ENCODE assay signal across 11 mouse cellular contexts in the genomic region with DNA sequence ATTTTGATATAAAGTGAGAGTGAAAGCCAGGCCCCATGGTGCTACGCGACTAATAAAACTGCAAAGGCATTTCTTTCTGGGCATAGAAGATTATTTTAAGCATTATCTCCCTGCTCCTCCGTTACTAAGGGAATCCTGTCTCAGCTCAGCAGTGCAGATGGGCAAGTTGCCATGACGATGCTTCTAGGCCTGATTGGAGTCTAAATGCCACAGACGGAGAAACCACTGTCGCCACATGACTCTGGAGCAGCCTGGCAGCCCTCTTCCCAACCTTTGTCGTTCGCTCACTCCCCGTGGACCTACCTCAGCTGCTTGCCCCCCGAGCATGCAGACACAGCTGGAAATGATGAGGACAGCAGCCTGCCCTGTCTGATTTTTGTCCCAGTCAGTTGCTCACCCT. TPM values are rescaled to one million over a fixed set of nuclear protein-coding genes. Genes with fewer than 3 reads are reported as not detected.
A peak's percentile ranks its signal among the peaks of the same experiment; 100 is the strongest.
DNase-seq lines count a peak whose midpoint lies in the region; ATAC-seq lines count a peak whose summit lies in the region.
"Had no signal": no experiment of that assay in that cellular context is flagged by ENCODE, and none has a peak within 500 bp of the region (broad histone marks: within the 10 kb centered on the region; RNA-seq: fewer than 3 reads in every experiment).

No protein-coding gene starts in this region.

- no peaks in the 10 kb centered on the region for H3K27me3 ChIP-seq in hindbrain, embryonic 14.5 days (ENCODE audit: control insufficient read depth, insufficient read depth, low read length)
- H3K27me3 ChIP-seq: lung, embryonic 15.5 days had no signal

- DNase-seq in cerebellum, postnatal 25 days, result peak; percentile 21 to 64
- no peak for DNase-seq in cerebellum, adult 11 months
- peak; percentile 59 for DNase-seq in hindbrain, embryonic 14.5 days (ENCODE audit: low spot score)
- peak; percentile 82 for DNase-seq in left cerebral cortex, postnatal 10 days (ENCODE audit: extremely low spot score in 1 of 2, low spot score in 2 of 2)
- peak; percentile 77 to 79 for DNase-seq in right cerebral cortex, adult 2 months (ENCODE audit: low spot score in 2 of 2)
- DNase-seq in spleen, postnatal 14 days (ENCODE audit: low spot score in 2 of 2), result no peak
- DNase-seq: heart, adult 2 months; kidney, adult 8-10 months had no signal

- no peak overlapping the region for H3K4me2 ChIP-seq in hindbrain, embryonic 14.5 days (replicated peaks)
- H3K4me2 ChIP-seq: lung, embryonic 15.5 days had no signal

- intact Hi-C loops in left cerebral cortex, postnatal 10 days (cut with DNase I), result no loop called here

- peak overlapping the region; percentile 79 for H3K27ac ChIP-seq in hindbrain, embryonic 14.5 days
- H3K27ac ChIP-seq: heart, adult 2 months; lung, embryonic 15.5 days had no signal

- no peaks in the 10 kb centered on the region for H3K9me3 ChIP-seq in hindbrain, embryonic 14.5 days (ENCODE audit: control insufficient read depth, low read length)
- H3K9me3 ChIP-seq: lung, embryonic 15.5 days had no signal

- no peak overlapping the region for H3K4me3 ChIP-seq in hindbrain, embryonic 14.5 days (replicated peaks; ENCODE audit: low read length)
- H3K4me3 ChIP-seq: heart, adult 2 months; lung, embryonic 15.5 days had no signal

- H3K4me1 ChIP-seq in hindbrain, embryonic 14.5 days (replicated peaks; ENCODE audit: control insufficient read depth, insufficient read depth, low read length), result peaks cover 16% of the 10 kb centered on the region
- H3K4me1 ChIP-seq: lung, embryonic 15.5 days had no signal

- WGBS in hindbrain, embryonic 14.5 days, result 22% methylated on average over 10 of the region's 10 CpGs

- H3K36me3 ChIP-seq in hindbrain, embryonic 14.5 days (replicated peaks; ENCODE audit: control insufficient read depth, insufficient read depth), result no peaks in the 10 kb centered on the region
- H3K36me3 ChIP-seq: lung, embryonic 15.5 days had no signal

- peak; percentile 57; the same call in 1 of the 2 replicates for ATAC-seq in hindbrain, embryonic 14.5 days (ENCODE audit: low FRiP score)
- ATAC-seq in megakaryocyte-erythroid progenitor cell, adult 5-6 weeks (replicated peaks; ENCODE audit: low FRiP score, low TSS enrichment, poor library complexity, severe bottlenecking), result no peak
- ATAC-seq in erythroid progenitor cell, adult 5-6 weeks (replicated peaks; ENCODE audit: low FRiP score, poor library complexity, severe bottlenecking), result no peak

- no peak overlapping the region for H3K9ac ChIP-seq in hindbrain, embryonic 14.5 days
- H3K9ac ChIP-seq: lung, embryonic 15.5 days had no signal

RNA-seq across cellular contexts. Expression of a gene that starts 4.7 kb away (rescaled TPM):
- 91.2 and 96.4 TPM in 2 replicates for polyA plus RNA-seq in hindbrain, embryonic 14.5 days (2014; fragmentation: Nextera tagmentation; extraction: Ambion mirVana)
- 10 to 100 TPM; 81.6 to 83.4 TPM for total RNA-seq in left cerebral cortex, postnatal 10 days (2021)
- total RNA-seq in megakaryocyte-erythroid progenitor cell, adult 5-6 weeks (2014; fragmentation: Nextera tagmentation), result 88.2 and 102 TPM in 2 replicates
- total RNA-seq in megakaryocyte-erythroid progenitor cell, adult 5-6 weeks (2017), result 156 and 228 TPM in 2 replicates
- total RNA-seq in erythroid progenitor cell, adult 5-6 weeks (2015; ENCODE audit: low replicate concordance), result 21.0 and 26.3 TPM in 2 replicates
- total RNA-seq in erythroid progenitor cell, adult 5-6 weeks (2017; ENCODE audit: low replicate concordance), result 8.0 and 25.5 TPM in 2 replicates

Comparison
In these comparisons a context has a peak if more than half of its experiments do, and no peak if none do; other contexts are left out.
1. DNase-seq: peak in cerebellum, postnatal 25 days (2 of 2), hindbrain, embryonic 14.5 days (single experiment), left cerebral cortex, postnatal 10 days (2 of 2) and right cerebral cortex, adult 2 months (2 of 2); none in cerebellum, adult 11 months (single experiment) and spleen, postnatal 14 days (0 of 2).